Mouse (Mus musculus) heart, adult 2 months (tissue): Measurements from ENCODE around the gene Gpr89.

ENCODE experiments used
- CTCF ChIP-seq: fragments of 200-600 bp; IDR thresholded peaks from 2 replicates; pipeline ENCODE4 v1.8.1; 2022; ENCODE audit warnings: antibody characterized with exemption, mild to moderate bottlenecking, moderate library complexity
- POLR2A ChIP-seq: fragments of 200-500 bp; IDR thresholded peaks from 2 replicates; pipeline ENCODE4 v1.6.1; 2011; ENCODE audit warnings: mild to moderate bottlenecking, low read depth, low read length, control low read depth; ENCODE audit not compliant: insufficient read depth

DNA sequence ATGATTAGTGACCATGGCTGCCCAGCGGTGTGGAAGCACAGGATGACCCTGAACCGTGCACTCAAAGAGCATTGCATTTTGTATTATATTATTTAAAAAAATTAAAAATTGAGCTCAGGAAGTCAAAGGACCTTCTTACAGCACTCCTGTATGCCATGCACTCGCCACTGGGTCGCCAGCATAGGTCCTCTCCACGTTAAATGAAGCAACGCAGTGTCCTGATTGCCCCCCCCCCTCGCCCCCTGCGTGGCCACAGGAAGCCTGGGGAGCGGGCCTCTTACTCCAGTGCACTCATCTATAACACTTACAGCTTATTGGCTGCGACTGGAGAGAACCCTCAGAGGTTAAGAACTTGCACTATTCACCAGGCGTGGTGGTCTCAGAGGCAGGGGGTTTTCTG is 79.9 kb downstream of the Gpr89 start:
- TF ChIP-seq POLR2A (no peak), CTCF (no peak)
